Mouse (Mus musculus) gastrocnemius, postnatal 14 days (tissue): ENCODE results near the gene B3gntl1. TPM values are rescaled to one million over a fixed set of nuclear protein-coding genes. Genes with fewer than 3 reads are reported as not detected.

Experiments
- DNase-seq: peaks from one replicate; pipeline ENCODE4 v3.0.0; 2021; ENCODE audit warnings: mixed read lengths
- intact Hi-C: fragments of 180-260 bp; cut with DNase I; formaldehyde crosslinking; loops from one replicate; pipeline ENCODE4 v1.15.1; 2025; ENCODE audit warnings: low total_unique reads
- total RNA-seq, 2 experiments: library from RNA; stranded (reverse); gene quantifications; 2 replicates each; pipeline ENCODE4 v1.2.3; 2021

The B3gntl1 gene
- total RNA-seq, 2 experiments from 2014 or later, result 2.3 to 2.8 TPM

DNA sequence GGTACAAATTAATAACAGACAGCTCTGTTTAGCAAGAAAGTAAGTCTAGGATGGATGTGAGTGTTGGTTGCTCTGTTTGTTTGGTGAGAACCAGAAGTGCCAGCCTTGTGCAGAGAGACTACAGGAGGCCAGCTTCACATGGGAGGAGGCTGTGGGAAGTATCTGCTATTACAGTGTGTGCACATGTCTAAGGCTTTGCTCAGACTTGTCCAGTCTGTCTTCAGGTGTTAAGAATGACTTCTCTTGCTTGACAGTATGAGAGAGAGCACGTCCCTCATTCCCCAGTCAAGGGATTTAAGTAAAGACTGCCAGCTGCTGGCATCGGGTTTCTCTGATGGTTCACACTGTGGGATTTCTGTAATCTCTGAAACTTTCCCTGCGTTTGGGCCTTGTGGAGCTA, 71.5 kb downstream of the B3gntl1 start:
- DNase-seq, result no peak
- intact Hi-C loops, result no loop called here

DNA sequence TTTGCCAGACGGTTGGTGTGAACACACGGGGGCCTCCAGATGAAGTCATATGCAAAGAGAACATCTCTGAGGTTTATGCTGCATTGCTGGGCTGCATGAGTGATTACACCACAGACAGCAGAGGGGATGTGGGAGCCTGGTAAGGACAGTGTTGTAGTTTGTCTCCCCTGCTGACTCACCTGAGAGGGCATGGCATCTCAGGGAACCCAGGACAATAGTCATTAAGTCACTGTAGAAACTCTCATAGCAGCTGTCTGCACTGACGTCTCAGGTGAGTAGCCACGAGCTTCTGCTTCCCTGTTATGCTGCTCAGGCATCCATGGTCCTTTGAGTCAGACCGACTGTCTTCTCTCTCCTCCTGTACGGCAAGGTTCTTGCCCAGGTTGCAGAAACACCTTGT, 75.7 kb downstream of the B3gntl1 start:
- DNase-seq, result no peak
- intact Hi-C loops, result no loop called here

DNA sequence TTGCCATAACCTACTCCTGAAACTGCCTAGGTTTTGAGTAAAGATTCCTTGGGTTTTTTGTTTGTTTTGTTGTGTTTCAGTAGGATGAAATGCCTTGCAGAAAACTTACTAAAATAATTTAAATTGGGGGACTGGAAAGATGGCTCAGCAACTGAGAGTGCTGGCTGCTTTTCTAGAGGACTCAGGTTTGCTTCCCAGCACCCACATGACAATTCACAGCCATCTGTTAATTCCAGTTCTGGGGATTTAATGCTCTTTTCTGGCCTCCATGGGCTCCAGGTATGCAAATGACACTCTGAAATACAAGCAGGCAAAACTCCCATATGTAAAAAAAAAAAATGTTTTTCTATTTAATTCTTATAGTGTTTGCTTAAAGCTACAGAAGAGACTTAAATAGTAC, 91.1 kb downstream of the B3gntl1 start:
- DNase-seq, result no peak
- intact Hi-C loops, result no loop called here

Other genes with a start within 250 kb of the B3gntl1 start
- gene Fn3k, start 238.2 kb downstream of the B3gntl1 start, total RNA-seq, result 1 to 10 TPM; 6.7 to 7.8 TPM
- 10 to 100 TPM; 13.6 to 14.1 TPM for gene Tbcd, start 221.2 kb downstream of the B3gntl1 start, total RNA-seq
- gene Zfp750, start 153.8 kb downstream of the B3gntl1 start, total RNA-seq, result not detected
- gene Metrnl, start 28.4 kb upstream of the B3gntl1 start, total RNA-seq, result 10 to 100 TPM in 1 of 2 experiments, 1 to 10 TPM in 1; 8.9 to 15.3 TPM
- gene Ptchd3, start 157.1 kb upstream of the B3gntl1 start, total RNA-seq, result not detected